Mouse (Mus musculus) limb, embryonic 13.5 days (tissue): ENCODE results near the gene Pla2g16. TPM values are rescaled to one million over a fixed set of nuclear protein-coding genes. Genes with fewer than 3 reads are reported as not detected.

Source experiments
- ATAC-seq: fragments of 200-750 bp; cut with Nextera tagmentation; 2 replicates; pipeline ENCODE4 v1.8.0; 2017; ENCODE audit warnings: low read depth, moderate number of reproducible peaks, moderate TSS enrichment; ENCODE audit not compliant: low FRiP score
- H3K27ac ChIP-seq: fragments of 300-500 bp; sonication (generic); 2 replicates; pipeline ENCODE4 v1.5.1; 2015; ENCODE audit warnings: inconsistent platforms, mild to moderate bottlenecking, moderate library complexity
- H3K27me3 ChIP-seq: fragments of 300-500 bp; sonication (generic); 2 replicates; pipeline ENCODE4 v1.6.1; 2015; ENCODE audit warnings: mild to moderate bottlenecking, inconsistent platforms
- H3K36me3 ChIP-seq: fragments of 300-500 bp; sonication (generic); 2 replicates; pipeline ENCODE4 v1.6.1; 2015; ENCODE audit warnings: inconsistent platforms, mild to moderate bottlenecking, moderate library complexity
- H3K4me1 ChIP-seq: fragments of 300-500 bp; sonication (generic); 2 replicates; pipeline ENCODE4 v1.6.1; 2015; ENCODE audit warnings: inconsistent platforms
- H3K4me2 ChIP-seq: fragments of 300-500 bp; sonication (generic); replicated peaks from 2 replicates; pipeline ENCODE4 v1.6.1; 2015; ENCODE audit warnings: inconsistent platforms, mild to moderate bottlenecking, moderate library complexity
- H3K4me3 ChIP-seq: fragments of 300-500 bp; sonication (generic); 2 replicates; pipeline ENCODE4 v1.5.1; 2015; ENCODE audit warnings: moderate library complexity, mild to moderate bottlenecking, inconsistent platforms
- H3K9ac ChIP-seq: fragments of 300-500 bp; sonication (generic); 2 replicates; pipeline ENCODE4 v1.6.1; 2015; ENCODE audit warnings: mild to moderate bottlenecking, inconsistent platforms
- H3K9me3 ChIP-seq: fragments of 300-500 bp; sonication (generic); 2 replicates; pipeline ENCODE4 v1.6.1; 2016; ENCODE audit warnings: inconsistent platforms
- WGBS: fragments of 180-500 bp; shearing (Covaris S2); methylation state at CpG from one replicate; pipeline ENCODE4 v1.1.7; 2015; 5-methylcytosine and 5-hydroxymethylcytosine counted together
- polyA plus RNA-seq: library from polyadenylated mRNA; unstranded; fragments of >200 nt; fragmentation: Nextera tagmentation; extraction: Ambion mirVana; gene quantifications from 2 replicates; pipeline ENCODE4 v1.2.1, GENCODE M21; 2015

Pla2g16 gene
- 8.5 and 8.8 TPM in 2 replicates for polyA plus RNA-seq

DNA sequence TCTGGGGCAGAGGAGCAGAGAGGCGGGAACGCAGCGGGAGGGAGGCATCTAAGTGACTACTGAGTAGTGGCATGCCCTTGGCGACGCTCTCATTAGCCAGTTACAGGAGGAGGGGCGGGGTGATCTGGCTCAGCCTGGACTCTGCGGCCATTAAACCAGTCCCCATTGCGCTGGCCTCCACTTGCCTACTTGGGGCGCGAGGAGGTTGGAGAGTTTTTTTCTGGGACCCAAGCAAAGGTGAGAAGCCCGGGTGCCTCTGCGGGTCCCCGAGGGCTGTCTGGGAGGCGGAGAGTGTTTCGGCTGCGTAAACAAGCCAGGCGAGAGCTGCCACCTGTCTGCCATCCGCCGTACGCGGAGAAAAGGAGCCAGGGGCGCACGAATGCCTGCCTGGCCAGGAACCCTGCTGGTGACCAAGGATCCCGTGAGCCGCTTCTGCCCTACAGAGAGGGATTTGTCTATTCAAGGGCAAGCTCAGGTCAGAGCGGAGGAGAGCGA is at the start of gene Pla2g16:
Gene Pla2g16, plus strand, starts transcription at position 132 of the 495 bp plus-strand sequence.
- Histone ChIP-seq H3K36me3 (no peaks in the 10 kb centered on the region), H3K9me3 (no peaks in the 10 kb centered on the region), H3K4me3 (peak within 1 kb of the TSS; percentile 51), H3K4me1 (peaks cover 19% of the 10 kb centered on the region), H3K4me2 (peak within 1 kb of the TSS; percentile 81), H3K27ac (no peak within 1 kb of the TSS), H3K27me3 (no peaks in the 10 kb centered on the region), H3K9ac (peak within 1 kb of the TSS; percentile 65)
- ATAC-seq: peak; percentile 78
- under 1% methylated on average over 27 of the region's 27 CpGs for WGBS

DNA sequence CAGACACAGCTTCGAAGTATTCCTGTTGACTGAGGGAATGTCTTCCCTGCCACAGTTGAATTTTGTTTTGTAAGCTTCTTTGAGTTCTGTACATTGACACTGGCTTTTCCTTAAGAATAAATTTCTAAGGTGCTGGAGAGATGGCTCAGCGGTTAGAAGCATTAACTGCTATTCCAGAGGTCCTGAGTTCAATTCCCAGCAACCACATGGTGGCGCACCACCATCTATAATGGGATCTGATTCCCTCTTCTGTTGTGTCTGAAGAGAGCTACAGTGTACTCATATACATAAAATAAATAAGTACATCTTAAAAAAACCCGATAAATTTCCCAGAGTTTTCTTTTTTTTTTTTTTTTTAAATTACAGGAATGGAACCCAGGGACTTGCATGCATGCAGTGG is 49.2 kb upstream of the Pla2g16 start:
- Histone ChIP-seq H3K27ac (no peak overlapping the region), H3K27me3 (no peaks in the 10 kb centered on the region), H3K9ac (no peak overlapping the region), H3K9me3 (no peaks in the 10 kb centered on the region), H3K36me3 (peaks cover 32% of the 10 kb centered on the region), H3K4me1 (0 out of 2 replicates have a peak, but pooled peaks cover 9% of the 10 kb centered on the region), H3K4me2 (no peak overlapping the region), H3K4me3 (no peak overlapping the region)
- ATAC-seq: no peak
- WGBS: 77% methylated on average over 4 of the region's 4 CpGs

DNA sequence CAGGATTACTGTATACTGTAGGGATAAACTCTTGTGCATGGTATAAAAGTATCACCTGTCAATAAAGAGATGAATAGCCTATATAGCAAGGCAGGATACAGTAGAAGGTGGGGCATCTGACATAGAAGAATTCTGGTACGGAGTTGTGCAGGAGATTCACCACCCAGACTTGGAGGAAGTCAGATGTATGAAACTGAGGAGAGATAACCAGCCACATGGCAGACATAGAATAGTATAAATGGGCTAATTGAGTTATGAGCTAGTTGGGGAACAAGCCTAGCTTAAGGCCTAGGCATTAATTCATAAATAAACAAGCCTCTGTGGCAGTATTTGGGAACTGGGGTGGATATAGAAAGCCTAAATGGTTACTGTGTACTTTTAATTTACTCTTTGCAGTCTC is 40.8 kb upstream of the Pla2g16 start:
- WGBS: 91% methylated on average over 1 of the region's 1 CpGs
- H3K9ac ChIP-seq: no peak overlapping the region
- H3K9me3 ChIP-seq: no peaks in the 10 kb centered on the region
- no peaks in the 10 kb centered on the region for H3K4me1 ChIP-seq
- no peak overlapping the region for H3K27ac ChIP-seq
- no peak overlapping the region for H3K4me2 ChIP-seq
- no peaks in the 10 kb centered on the region for H3K27me3 ChIP-seq
- no peak overlapping the region for H3K4me3 ChIP-seq
- H3K36me3 ChIP-seq: peaks cover 56% of the 10 kb centered on the region
- no peak for ATAC-seq

DNA sequence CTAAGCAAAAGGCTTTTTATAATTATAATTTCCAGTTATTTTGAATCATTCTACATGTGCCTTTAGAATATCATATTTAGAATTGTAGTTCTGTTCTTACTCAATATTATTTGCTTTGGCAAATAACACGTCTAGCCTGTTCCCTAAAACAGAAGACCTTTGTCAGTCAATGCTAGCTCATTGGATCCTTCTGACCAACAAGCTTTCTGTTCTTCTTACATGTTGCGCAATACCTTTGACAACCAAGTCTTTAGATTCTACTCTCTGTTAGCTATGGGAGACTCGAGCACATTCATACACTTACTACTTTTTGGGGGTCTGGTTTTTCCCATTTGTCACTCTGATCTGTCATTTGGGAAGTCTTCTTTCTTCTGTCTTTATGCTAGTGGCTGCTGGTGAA is 35.6 kb upstream of the Pla2g16 start:
- Histone ChIP-seq H3K36me3 (peaks cover 67% of the 10 kb centered on the region), H3K27me3 (no peaks in the 10 kb centered on the region)
- WGBS: 88% methylated on average over 3 of the region's 3 CpGs

DNA sequence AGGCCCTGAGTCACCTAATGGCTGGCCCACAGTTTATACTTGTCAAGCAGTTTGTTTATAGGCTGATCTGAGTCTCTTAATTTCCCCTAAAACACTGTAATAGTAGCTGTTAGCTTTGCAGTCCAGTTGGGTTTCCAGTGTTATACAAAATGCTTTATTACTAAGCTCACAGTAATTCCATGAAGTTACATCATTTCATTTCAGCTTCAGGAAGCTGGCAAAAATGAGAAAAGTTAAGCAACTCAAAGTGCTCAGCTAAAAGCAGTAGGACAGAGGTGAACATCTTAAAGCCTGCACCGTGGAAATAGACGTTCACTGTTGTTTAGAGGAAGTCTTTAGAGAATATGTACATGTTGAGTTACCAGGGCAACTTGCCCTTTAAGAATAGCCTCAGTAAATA is 34.4 kb upstream of the Pla2g16 start:
- no peak overlapping the region for H3K9ac ChIP-seq

More for the DNA sequence above, 35.6 kb upstream of the Pla2g16 start:
- no peaks in the 10 kb centered on the region for H3K9me3 ChIP-seq
- H3K4me3 ChIP-seq: no peak overlapping the region
- ATAC-seq: no peak
- H3K27ac ChIP-seq: no peak overlapping the region
- H3K4me1 ChIP-seq: no peaks in the 10 kb centered on the region
- no peak overlapping the region for H3K9ac ChIP-seq
- no peak overlapping the region for H3K4me2 ChIP-seq

DNA sequence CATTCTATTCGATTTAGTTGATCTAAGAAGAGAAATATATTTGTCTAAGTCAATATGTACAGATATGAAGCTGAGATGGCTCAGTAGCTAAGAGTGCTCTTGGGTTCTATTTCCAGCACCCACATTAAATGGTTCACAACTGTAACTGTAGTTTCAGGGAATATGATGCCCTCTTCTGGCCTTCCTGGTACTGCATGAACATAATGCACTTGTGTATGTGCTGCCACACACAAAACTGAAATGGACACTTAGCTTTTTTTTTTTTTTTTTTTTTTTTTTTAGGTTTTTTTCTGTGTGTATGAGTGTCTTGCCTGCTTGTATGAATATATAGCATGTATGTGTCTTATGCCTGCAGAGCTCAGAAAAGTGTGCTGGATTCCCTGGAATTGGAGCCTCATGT is 34.0 kb upstream of the Pla2g16 start:
- no peaks in the 10 kb centered on the region for H3K4me1 ChIP-seq
- no peak for ATAC-seq
- no peak overlapping the region for H3K4me2 ChIP-seq
- H3K9me3 ChIP-seq: no peaks in the 10 kb centered on the region
- 96% methylated on average over 1 of the region's 1 CpGs for WGBS
- no peak overlapping the region for H3K27ac ChIP-seq
- H3K36me3 ChIP-seq: peaks cover 64% of the 10 kb centered on the region
- H3K27me3 ChIP-seq: no peaks in the 10 kb centered on the region
- H3K9ac ChIP-seq: no peak overlapping the region
- H3K4me3 ChIP-seq: no peak overlapping the region

More for the DNA sequence above, 34.4 kb upstream of the Pla2g16 start:
- no peaks in the 10 kb centered on the region for H3K9me3 ChIP-seq
- no peak overlapping the region for H3K4me2 ChIP-seq
- no peaks in the 10 kb centered on the region for H3K27me3 ChIP-seq
- ATAC-seq: no peak
- H3K4me1 ChIP-seq: no peaks in the 10 kb centered on the region
- 97% methylated on average over 2 of the region's 2 CpGs for WGBS
- peaks cover 63% of the 10 kb centered on the region for H3K36me3 ChIP-seq
- no peak overlapping the region for H3K27ac ChIP-seq
- H3K4me3 ChIP-seq: no peak overlapping the region

DNA sequence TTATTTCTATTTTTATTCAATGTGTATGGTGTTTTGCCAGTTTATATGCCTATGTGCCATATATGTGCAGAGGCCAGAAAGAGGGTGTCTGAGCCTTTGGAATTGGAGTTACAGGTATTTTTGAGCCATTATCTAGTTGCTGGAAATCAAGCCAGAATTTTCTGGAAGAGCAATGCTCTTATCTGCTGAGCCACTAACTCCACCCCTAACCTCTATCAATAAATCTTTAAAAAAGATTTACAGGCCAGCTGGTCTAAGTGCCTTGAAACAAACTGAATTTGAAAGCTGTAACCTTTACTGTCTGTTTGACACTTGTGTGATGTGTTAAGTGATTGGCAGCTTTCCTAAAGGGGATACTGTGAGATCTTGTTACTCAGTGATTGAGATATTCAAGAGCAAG is 33.5 kb upstream of the Pla2g16 start:
- Histone ChIP-seq H3K27me3 (no peaks in the 10 kb centered on the region), H3K4me2 (no peak overlapping the region), H3K36me3 (peaks cover 60% of the 10 kb centered on the region), H3K9me3 (no peaks in the 10 kb centered on the region), H3K9ac (no peak overlapping the region), H3K4me1 (no peaks in the 10 kb centered on the region), H3K27ac (no peak overlapping the region), H3K4me3 (no peak overlapping the region)
- no peak for ATAC-seq

DNA sequence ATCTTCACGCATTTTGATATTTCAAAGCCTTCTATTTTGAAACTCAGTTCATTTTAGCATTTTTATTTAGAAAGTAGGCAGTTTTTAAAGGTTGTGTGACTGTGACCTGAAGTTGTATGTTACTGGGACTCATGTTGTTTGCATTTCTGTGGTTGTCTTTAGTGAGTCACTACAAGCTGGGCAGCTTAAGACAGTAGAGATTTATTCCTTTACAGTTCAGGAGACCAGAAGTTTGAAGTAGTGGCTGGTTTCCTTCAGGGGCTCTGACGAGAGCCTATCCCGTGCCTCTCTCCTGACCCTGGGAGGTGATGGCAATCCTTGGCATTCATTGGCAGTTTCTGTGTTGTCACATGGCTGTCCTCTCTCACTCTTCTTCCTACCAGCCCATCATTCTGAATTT is 32.4 kb upstream of the Pla2g16 start:
- WGBS: 79% methylated on average over 3 of the region's 3 CpGs
- no peaks in the 10 kb centered on the region for H3K27me3 ChIP-seq
- no peaks in the 10 kb centered on the region for H3K4me1 ChIP-seq
- no peak for ATAC-seq
- H3K9ac ChIP-seq: no peak overlapping the region
- no peak overlapping the region for H3K27ac ChIP-seq
- H3K36me3 ChIP-seq: peaks cover 55% of the 10 kb centered on the region
- H3K4me3 ChIP-seq: no peak overlapping the region
- no peaks in the 10 kb centered on the region for H3K9me3 ChIP-seq
- H3K4me2 ChIP-seq: no peak overlapping the region

DNA sequence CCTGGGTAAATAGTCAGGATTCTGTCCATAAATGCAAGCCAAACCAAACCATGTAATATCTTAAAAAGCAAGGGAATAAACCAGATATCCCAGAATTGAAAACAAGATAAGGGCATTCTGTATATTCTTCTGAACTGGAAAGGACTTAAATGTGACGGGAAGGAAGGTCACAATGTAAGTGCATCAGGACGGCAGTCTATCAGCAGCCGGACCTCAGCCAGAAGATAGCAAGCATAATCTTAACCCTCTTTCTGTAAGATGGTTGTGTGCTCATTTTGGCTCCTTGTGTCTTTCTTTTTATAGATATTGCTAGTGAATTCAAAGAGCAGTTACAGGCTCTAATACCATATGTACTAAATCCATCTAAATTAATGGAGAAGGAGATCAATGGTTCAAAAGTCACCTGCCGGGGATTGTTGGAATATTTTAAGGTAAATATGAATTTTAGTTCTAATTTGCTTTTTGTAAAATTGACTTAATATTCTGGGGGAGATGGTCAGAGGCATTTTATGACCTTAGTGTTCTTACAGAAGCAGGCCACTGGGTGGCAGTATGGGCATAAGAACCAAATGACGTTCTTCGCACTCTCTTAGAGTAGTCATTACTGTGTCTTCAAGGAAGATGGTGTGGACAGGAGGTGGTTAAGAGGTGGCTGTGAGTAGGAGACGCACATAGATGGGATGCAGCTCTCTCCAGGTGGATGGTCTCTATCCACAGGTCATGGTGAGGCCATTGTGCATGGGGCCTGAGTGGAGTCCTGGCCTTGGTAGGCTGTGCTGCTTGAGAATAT is 28.4 kb upstream of the Pla2g16 start:
- H3K36me3 ChIP-seq: peaks cover 63% of the 10 kb centered on the region
- H3K4me2 ChIP-seq: no peak overlapping the region
- peak; percentile 71; the same call in 1 of the 2 replicates for ATAC-seq

DNA sequence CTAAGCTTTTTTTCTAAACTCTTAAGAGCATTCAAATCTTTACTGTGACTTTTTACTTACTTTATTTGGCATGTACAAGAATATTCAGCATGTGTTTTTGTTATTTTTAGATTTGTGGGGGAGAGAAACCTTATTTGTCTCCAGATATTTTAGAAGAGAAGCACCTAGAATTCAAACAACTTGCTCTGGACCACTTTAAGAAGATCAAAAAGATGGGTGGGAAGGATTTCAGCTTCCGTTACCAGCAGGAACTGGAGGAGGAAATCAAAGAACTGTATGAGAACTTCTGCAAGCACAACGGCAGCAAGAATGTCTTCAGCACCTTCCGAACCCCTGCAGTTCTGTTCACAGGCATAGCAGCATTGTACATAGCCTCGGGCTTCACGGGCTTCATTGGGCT is 25.4 kb upstream of the Pla2g16 start:
- H3K9ac ChIP-seq: no peak overlapping the region
- H3K27me3 ChIP-seq: no peaks in the 10 kb centered on the region
- H3K27ac ChIP-seq: no peak overlapping the region
- WGBS: 93% methylated on average over 5 of the region's 5 CpGs
- no peak overlapping the region for H3K4me2 ChIP-seq
- no peak overlapping the region for H3K4me3 ChIP-seq
- H3K4me1 ChIP-seq: no peaks in the 10 kb centered on the region
- no peak for ATAC-seq
- no peaks in the 10 kb centered on the region for H3K9me3 ChIP-seq
- H3K36me3 ChIP-seq: peaks cover 60% of the 10 kb centered on the region

More for the DNA sequence above, 28.4 kb upstream of the Pla2g16 start:
- Histone ChIP-seq H3K4me1 (no peaks in the 10 kb centered on the region), H3K4me3 (no peak overlapping the region), H3K27ac (no peak overlapping the region), H3K27me3 (no peaks in the 10 kb centered on the region), H3K9me3 (no peaks in the 10 kb centered on the region), H3K9ac (no peak overlapping the region)
- whole genome bisulfite sequencing: 57% methylated on average over 7 of the region's 7 CpGs

DNA sequence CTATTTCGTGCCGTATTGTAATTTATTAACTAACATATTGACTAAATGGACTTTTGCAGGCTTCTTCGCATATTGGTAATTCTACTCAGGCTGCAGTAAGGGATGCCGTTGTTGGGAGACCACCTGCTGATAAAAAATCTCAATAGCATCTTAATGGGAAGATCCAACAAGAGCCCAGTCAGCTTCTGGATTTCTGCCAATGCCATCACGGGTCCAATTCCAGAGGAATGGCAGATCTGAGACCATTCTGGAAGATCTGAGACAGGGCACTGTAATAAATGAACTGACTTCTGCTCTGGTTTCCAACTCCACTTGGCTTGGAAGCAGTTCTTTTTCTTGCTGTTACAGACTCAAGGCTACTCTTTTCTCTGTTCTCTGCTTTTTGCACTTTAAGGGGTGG is 23.4 kb upstream of the Pla2g16 start:
- H3K4me1 ChIP-seq: no peaks in the 10 kb centered on the region
- no peak overlapping the region for H3K27ac ChIP-seq
- H3K4me2 ChIP-seq: no peak overlapping the region
- whole genome bisulfite sequencing: 77% methylated on average over 5 of the region's 5 CpGs
- no peaks in the 10 kb centered on the region for H3K9me3 ChIP-seq
- no peak overlapping the region for H3K9ac ChIP-seq
- peaks cover 58% of the 10 kb centered on the region for H3K36me3 ChIP-seq
- no peaks in the 10 kb centered on the region for H3K27me3 ChIP-seq
- H3K4me3 ChIP-seq: no peak overlapping the region
- no peak for ATAC-seq

DNA sequence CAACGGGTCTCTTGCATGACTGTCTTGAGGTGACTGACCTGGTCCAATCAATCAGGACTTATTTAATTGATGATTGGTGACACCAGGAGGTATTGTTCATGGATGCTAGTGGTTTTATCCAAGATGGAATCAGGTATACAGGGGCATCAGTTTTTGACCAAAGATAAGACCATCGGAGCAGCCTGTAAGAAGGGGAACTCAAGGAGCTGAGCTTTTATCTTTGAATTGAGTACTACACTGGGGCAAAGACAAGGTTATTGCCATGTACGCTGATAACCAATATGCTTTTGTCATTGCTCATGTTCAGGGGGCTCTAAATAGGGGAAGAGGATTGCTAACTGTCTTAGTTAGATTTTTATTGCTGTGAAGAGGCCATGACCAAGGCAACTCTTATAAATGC is 8.3 kb upstream of the Pla2g16 start:
- 92% methylated on average over 3 of the region's 3 CpGs for WGBS
- Histone ChIP-seq H3K9me3 (peaks cover 3% of the 10 kb centered on the region; the same call in 1 of the 2 replicates), H3K4me1 (no peaks in the 10 kb centered on the region), H3K4me3 (no peak overlapping the region), H3K27me3 (no peaks in the 10 kb centered on the region), H3K9ac (no peak overlapping the region), H3K36me3 (no peaks in the 10 kb centered on the region), H3K4me2 (no peak overlapping the region), H3K27ac (no peak overlapping the region)
- ATAC-seq: no peak
